Mouse (Mus musculus): ENCODE data around the gene Acox1. TPM values are rescaled to one million over a fixed set of nuclear protein-coding genes. Genes with fewer than 3 reads are reported as not detected.

Gene Acox1
- total RNA-seq, 4 experiments from 2014 or later = 124 to 134 (median 130) TPM

DNA sequence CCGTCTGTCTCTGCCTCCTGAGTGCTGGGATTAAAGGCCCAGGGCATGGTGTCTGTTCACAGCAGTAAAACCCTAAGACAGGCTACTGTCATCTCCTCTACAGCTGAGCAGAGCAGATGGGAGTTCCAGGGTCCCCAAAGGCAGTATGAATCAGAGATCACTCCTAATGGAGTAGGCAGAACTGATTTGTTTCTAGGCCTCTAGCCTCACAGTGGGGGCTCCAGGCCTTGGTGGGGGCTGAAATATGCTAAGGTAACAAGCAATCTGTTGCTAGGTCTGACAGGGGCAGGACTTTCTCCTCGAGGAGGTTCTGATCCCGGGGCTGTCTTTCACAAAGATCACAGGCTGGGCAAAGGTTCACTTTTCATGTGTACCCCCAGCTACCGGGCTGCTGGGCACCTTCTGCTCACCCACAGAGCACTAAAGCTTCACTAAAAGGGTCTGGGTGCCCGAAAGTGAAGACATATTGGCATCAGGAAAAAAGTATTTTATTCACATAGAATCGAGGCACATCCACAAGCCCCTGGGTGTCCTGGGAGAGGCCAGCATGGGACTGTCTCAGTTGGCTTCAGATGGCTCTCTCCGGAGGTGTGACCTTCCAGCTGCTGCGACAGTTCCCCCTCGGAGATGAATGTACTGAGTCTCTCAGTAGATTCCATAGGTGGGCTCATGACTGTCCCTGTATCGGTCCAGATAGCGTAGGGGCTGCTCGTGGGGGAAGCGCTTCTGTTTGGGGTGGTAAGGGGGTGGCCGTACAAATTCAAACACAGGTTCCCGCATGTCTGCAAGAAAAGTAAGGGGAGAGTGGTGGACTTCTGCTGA, 67.3 kb downstream of the Acox1 start:
- DNase-seq (ENCODE audit: low spot score in 2 of 2) = no peak

GRCm38 (mm10) chr11:116130488-116131205, 68.2 kb downstream of the Acox1 start, which contains the start of gene Trim65:
Gene Trim65, minus strand, starts transcription at chr11:116131128.
- DNase-seq (ENCODE audit: low spot score in 2 of 2) = peak; percentile 73 to 86

DNA sequence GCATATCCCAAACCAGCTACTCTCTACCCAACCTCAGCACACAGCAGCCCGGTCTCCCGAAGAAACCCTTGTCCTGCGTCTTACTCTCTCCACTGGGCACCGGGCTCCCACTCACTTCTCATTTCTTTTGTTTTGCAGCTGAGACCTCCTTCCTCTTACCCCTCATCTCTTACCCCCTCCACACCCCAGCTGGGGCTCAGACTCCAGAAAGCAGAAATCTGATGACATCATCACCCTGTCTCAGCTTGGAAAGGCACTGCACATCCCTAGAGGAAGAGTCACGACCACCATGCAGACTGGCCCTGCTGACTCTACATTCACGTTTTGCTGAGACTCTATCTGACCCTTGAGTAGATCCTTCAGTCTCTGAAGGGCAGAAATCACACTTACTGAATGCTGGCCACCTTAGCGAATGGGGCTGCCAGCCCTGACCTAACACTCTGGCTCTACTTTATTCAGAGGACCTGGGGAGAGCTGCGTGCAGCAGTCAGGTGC, 68.8 kb downstream of the Acox1 start:
- DNase-seq (ENCODE audit: low spot score in 2 of 2) = no peak

GRCm38 (mm10) chr11:116129091-116129790, 69.6 kb downstream of the Acox1 start:
- DNase-seq (ENCODE audit: low spot score in 2 of 2) = no peak

GRCm38 (mm10) chr11:116127986-116128385, 70.9 kb downstream of the Acox1 start:
- DNase-seq (ENCODE audit: low spot score in 2 of 2) = no peak

GRCm38 (mm10) chr11:116127156-116127980, 71.5 kb downstream of the Acox1 start, which contains the start of gene Trim47:
Gene Trim47, minus strand, starts transcription at chr11:116127210.
- no peak for DNase-seq (ENCODE audit: low spot score in 2 of 2)

GRCm38 (mm10) chr11:116126261-116126660, 72.6 kb downstream of the Acox1 start:
- no peak for DNase-seq (ENCODE audit: low spot score in 2 of 2)

Other genes starting within 250 kb of the Acox1 start
- 10 to 100 TPM in 3 of 4 experiments, 1 to 10 TPM in 1; 6.7 to 13.0 (median 11.3) TPM for gene Itgb4, start 224.3 kb downstream of the Acox1 start, total RNA-seq (2022)
- 10 to 100 TPM; 11.6 to 20.7 (median 16.1) TPM for gene Galk1, start 186.3 kb downstream of the Acox1 start, total RNA-seq (2022)
- gene H3f3b, start 171.1 kb downstream of the Acox1 start, total RNA-seq (2022) = 100 to 1,000 TPM; 243 to 308 (median 280) TPM
- 10 to 100 TPM; 26.3 to 31.6 (median 28.2) TPM for gene Unk, start 168.7 kb downstream of the Acox1 start, total RNA-seq (2022)
- gene Unc13d, start 121.1 kb downstream of the Acox1 start, total RNA-seq (2022) = 1 to 10 TPM; 1.5 to 3.6 (median 2.3) TPM
- gene Wbp2, start 112.0 kb downstream of the Acox1 start, total RNA-seq (2022) = 100 to 1,000 TPM; 387 to 440 (median 429) TPM
- gene Trim47, start 71.8 kb downstream of the Acox1 start, total RNA-seq (2022) = 10 to 100 TPM in 1 of 4 experiments, 1 to 10 TPM in 3; 5.0 to 13.0 (median 8.2) TPM
- gene Trim65, start 67.9 kb downstream of the Acox1 start, total RNA-seq (2022) = 1 to 10 TPM; 7.2 to 10.0 (median 7.9) TPM
- gene Mrpl38, start 60.2 kb downstream of the Acox1 start, total RNA-seq (2022) = 10 to 100 TPM; 56.1 to 66.6 (median 62.8) TPM
- 100 to 1,000 TPM in 1 of 4 experiments, 10 to 100 TPM in 3; 73.7 to 111 (median 92.3) TPM for gene Fbf1, start 30.9 kb downstream of the Acox1 start, total RNA-seq (2022)
- gene Ten1, start 190 bp downstream of the Acox1 start, total RNA-seq (2022) = 10 to 100 TPM; 29.4 to 43.7 (median 38.7) TPM
- 1 to 10 TPM in 2 of 4 experiments, under 1 TPM in 2; 0.85 to 1.4 (median 1.1) TPM for gene Evpl, start 39.0 kb upstream of the Acox1 start, total RNA-seq (2022)
- gene Srp68, start 75.2 kb upstream of the Acox1 start, total RNA-seq (2022) = 10 to 100 TPM; 61.1 to 71.3 (median 66.1) TPM
- gene Galr2, start 81.9 kb upstream of the Acox1 start, total RNA-seq (2022) = not detected
- 100 to 1,000 TPM in 1 of 4 experiments, 10 to 100 TPM in 3; 82.4 to 103 (median 88.9) TPM for gene Exoc7, start 108.2 kb upstream of the Acox1 start, total RNA-seq (2022)
- gene Foxj1, start 136.4 kb upstream of the Acox1 start, total RNA-seq (2022) = 1 to 10 TPM; 4.5 to 7.4 (median 6.2) TPM
- gene Rnf157, start 214.0 kb upstream of the Acox1 start, total RNA-seq (2022) = 100 to 1,000 TPM; 220 to 248 (median 241) TPM
- 10 to 100 TPM; 28.6 to 30.4 (median 29.5) TPM for gene Ubald2, start 235.0 kb upstream of the Acox1 start, total RNA-seq (2022)